29 mouse cellular contexts compared by ENCODE assay signal in genomic region chr2:67873368-67873767, GRCm38 (mm10).
"Had no signal": no experiment of that assay in that cellular context is flagged by ENCODE, and none has a peak within 500 bp of the region (broad histone marks: within the 10 kb centered on the region; RNA-seq: fewer than 3 reads in every experiment).

No protein-coding gene starts in this region.

- H3K4me3 ChIP-seq: heart, adult 2 months; heart, embryonic 13.5 days; heart, embryonic 15.5 days; hindbrain, embryonic 13.5 days; hindbrain, embryonic 15.5 days; kidney, embryonic 15.5 days; limb, embryonic 10.5 days; limb, embryonic 12.5 days; liver, embryonic 13.5 days; liver, embryonic 15.5 days had no signal

- ATAC-seq: hindbrain, postnatal 0 days; intestine, embryonic 16.5 days; liver, postnatal 0 days had no signal

- H3K4me2 ChIP-seq: heart, embryonic 11.5 days; heart, embryonic 13.5 days; heart, embryonic 15.5 days; hindbrain, embryonic 13.5 days; hindbrain, embryonic 15.5 days; kidney, embryonic 15.5 days; limb, embryonic 12.5 days; liver, embryonic 11.5 days; liver, embryonic 13.5 days; liver, embryonic 15.5 days had no signal

- H3K9ac ChIP-seq: heart, embryonic 13.5 days; heart, embryonic 15.5 days; hindbrain, embryonic 13.5 days; hindbrain, embryonic 15.5 days; kidney, embryonic 15.5 days; limb, embryonic 12.5 days; liver, embryonic 13.5 days; liver, embryonic 15.5 days; liver, postnatal 0 days had no signal

- H3K27ac ChIP-seq: heart, adult 2 months; heart, embryonic 13.5 days; heart, embryonic 15.5 days; hindbrain, embryonic 13.5 days; hindbrain, embryonic 15.5 days; hindbrain, postnatal 0 days; kidney, embryonic 15.5 days; kidney, postnatal 0 days; limb, embryonic 10.5 days; limb, embryonic 12.5 days; liver, embryonic 13.5 days; liver, embryonic 15.5 days had no signal

- H3K27me3 ChIP-seq: heart, embryonic 13.5 days; heart, embryonic 15.5 days; hindbrain, embryonic 13.5 days; hindbrain, embryonic 15.5 days; kidney, embryonic 15.5 days; limb, embryonic 12.5 days; liver, embryonic 13.5 days; liver, embryonic 15.5 days had no signal

- H3K36me3 ChIP-seq: heart, embryonic 13.5 days; heart, embryonic 15.5 days; hindbrain, embryonic 13.5 days; hindbrain, embryonic 15.5 days; kidney, embryonic 15.5 days; limb, embryonic 10.5 days; limb, embryonic 12.5 days; liver, embryonic 13.5 days; liver, embryonic 15.5 days had no signal

- H3K4me1 ChIP-seq: heart, embryonic 13.5 days; heart, embryonic 15.5 days; hindbrain, embryonic 13.5 days; hindbrain, embryonic 15.5 days; kidney, embryonic 15.5 days; limb, embryonic 10.5 days; limb, embryonic 12.5 days; liver, embryonic 13.5 days; liver, embryonic 15.5 days had no signal

- DNase-seq: gastrocnemius, postnatal 14 days; gastrocnemius, postnatal 36 days; heart, adult 11 months; heart, adult 2 months; heart, postnatal 14 days; heart, postnatal 36 days; kidney, adult 11 months; kidney, adult 2 months; kidney, adult 9 months; kidney, postnatal 14 days; kidney, postnatal 36 days; layer of hippocampus, adult 9-11 months; layer of hippocampus, postnatal 36 days; liver; liver, embryonic 13.5 days; liver, postnatal 0 days had no signal

- H3K9me3 ChIP-seq: heart, embryonic 13.5 days; heart, embryonic 15.5 days; hindbrain, embryonic 13.5 days; hindbrain, embryonic 15.5 days; kidney, embryonic 15.5 days; limb, embryonic 10.5 days; limb, embryonic 12.5 days; liver, embryonic 13.5 days; liver, embryonic 15.5 days had no signal
